Mouse (Mus musculus): ENCODE data around the gene Lyrm4. TPM values are rescaled to one million over a fixed set of nuclear protein-coding genes. Genes with fewer than 3 reads are reported as not detected.

The Lyrm4 gene
- total and polyA plus RNA-seq, 3 experiments: 22.6 to 25.4 TPM; not detected in 1

DNA sequence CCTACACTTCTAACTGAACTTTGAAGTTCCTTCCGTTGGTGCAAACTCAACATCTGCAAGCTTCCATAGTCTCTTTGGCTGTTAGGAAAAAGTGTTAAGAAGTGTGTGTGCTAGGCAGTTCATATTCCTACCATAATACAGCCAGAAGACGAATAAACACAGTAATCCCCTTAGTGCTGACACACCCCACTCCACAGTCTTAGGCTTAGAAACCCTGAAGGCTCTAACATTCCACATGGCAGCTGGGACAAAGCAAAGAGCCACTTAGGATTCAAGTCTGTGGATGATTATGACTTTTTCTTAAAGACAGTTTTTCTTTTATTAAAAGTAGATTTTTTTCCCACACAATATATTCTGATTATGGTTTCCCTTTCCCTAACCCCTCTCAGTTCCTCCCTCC, 50.6 kb downstream of the Lyrm4 start:
- no peak for DNase-seq (ENCODE audit: low read depth, low spot score)
- no peak overlapping the region for H3K9ac ChIP-seq (ENCODE audit: control insufficient read depth, low read depth, low read length, poor library complexity, severe bottlenecking)
- no peaks in the 10 kb centered on the region for H3K79me2 ChIP-seq (ENCODE audit: control insufficient read depth, insufficient read depth, low read length, poor library complexity)
- TF ChIP-seq MXI1 (IDR thresholded peaks at IDR 0.05; ENCODE audit: low read depth, low read length): no peak
- no peak for TF ChIP-seq ZC3H11A (IDR thresholded peaks at IDR 0.05; ENCODE audit: low read depth, low read length)
- no peak for TF ChIP-seq NRF1 (IDR thresholded peaks at IDR 0.05; ENCODE audit: insufficient read depth, low read depth, low read length, poor library complexity, severe bottlenecking)
- no peak for TF ChIP-seq MAX (IDR thresholded peaks at IDR 0.05; ENCODE audit: low read length)
- no peak for TF ChIP-seq POLR2AphosphoS2 (IDR thresholded peaks at IDR 0.05; ENCODE audit: low read length)
- TF ChIP-seq CTCF (IDR thresholded peaks at IDR 0.05 in 2 of 3, conservative IDR thresholded peaks at IDR 0.05 in 1 of 3; ENCODE audit: control insufficient read depth in 1 of 3, insufficient read depth in 1 of 3, low read depth in 2 of 3, low read length in 3 of 3, poor library complexity in 1 of 3, severe bottlenecking in 1 of 3): no peak
- TF ChIP-seq GATA1 (IDR thresholded peaks at IDR 0.05; ENCODE audit: low read depth, low read length): no peak
- no peak for TF ChIP-seq UBTF (IDR thresholded peaks at IDR 0.05; ENCODE audit: borderline replicate concordance, insufficient read depth, low read depth, low read length)
- no peak for TF ChIP-seq ZNF384 (IDR thresholded peaks at IDR 0.05; ENCODE audit: low read depth, low read length)
- TF ChIP-seq MAFK (IDR thresholded peaks at IDR 0.05; ENCODE audit: borderline replicate concordance, low read depth, low read length): no peak
- TF ChIP-seq CHD2 (IDR thresholded peaks at IDR 0.05; ENCODE audit: low read length): no peak
- no peak for TF ChIP-seq SMC3 (IDR thresholded peaks at IDR 0.05; ENCODE audit: low read depth, low read length)
- TF ChIP-seq TCF12 (IDR thresholded peaks at IDR 0.05; ENCODE audit: low read depth, low read length): no peak
- no peak for TF ChIP-seq GABPA (IDR thresholded peaks at IDR 0.05; ENCODE audit: low read depth, low read length)
- TF ChIP-seq RAD21 (IDR thresholded peaks at IDR 0.05; ENCODE audit: low read depth, low read length): no peak
- TF ChIP-seq MYC (IDR thresholded peaks at IDR 0.05; ENCODE audit: low read depth, low read length): no peak
- no peak for TF ChIP-seq POLR2A (IDR thresholded peaks at IDR 0.05; ENCODE audit: control insufficient read depth in 1 of 2, insufficient read depth in 1 of 2, low read depth in 1 of 2, low read length in 2 of 2, poor library complexity in 1 of 2)
- no peak for TF ChIP-seq USF1 (IDR thresholded peaks at IDR 0.05; ENCODE audit: low read depth, low read length)
- H3K36me3 ChIP-seq (ENCODE audit: control insufficient read depth in 1 of 2, insufficient read depth in 2 of 2, low read length in 2 of 2): peaks cover 0 to 1% of the 10 kb centered on the region in 2 experiments; a peak in 1 of 4 replicates
- H3K27me3 ChIP-seq (ENCODE audit: control insufficient read depth in 1 of 2, insufficient read depth in 2 of 2, low read length in 2 of 2): no peaks in the 10 kb centered on the region
- H3K9me3 ChIP-seq (replicated peaks; ENCODE audit: insufficient read depth, low read length): no peaks in the 10 kb centered on the region
- no peaks in the 10 kb centered on the region for H3K4me1 ChIP-seq (ENCODE audit: control insufficient read depth in 1 of 2, insufficient read depth in 2 of 2, low read length in 2 of 2)
- no peak overlapping the region for H3K27ac ChIP-seq (ENCODE audit: control insufficient read depth, low read depth, low read length)
- no peak overlapping the region for H3K4me3 ChIP-seq (ENCODE audit: control insufficient read depth in 1 of 2, insufficient read depth in 1 of 2, low read depth in 2 of 2, low read length in 2 of 2)

DNA sequence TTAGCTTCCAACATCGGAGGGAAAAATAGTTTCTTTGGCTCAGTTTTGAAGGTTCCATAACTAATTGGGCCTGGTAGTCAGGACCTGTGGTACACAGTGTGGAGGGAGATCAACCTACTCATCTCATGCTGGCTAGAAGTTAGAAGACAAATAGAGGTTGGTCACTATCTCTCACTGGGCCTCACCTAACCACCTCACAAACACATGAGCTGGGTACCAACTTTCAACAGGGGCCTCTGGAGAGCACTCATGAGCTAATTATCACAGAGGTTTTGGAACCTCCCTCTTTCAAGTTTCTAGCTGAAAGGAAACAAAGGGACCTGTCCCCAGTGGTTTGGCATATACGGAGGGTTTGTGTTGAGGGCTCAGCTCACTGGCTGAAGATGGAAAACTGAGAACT, 59.8 kb downstream of the Lyrm4 start:
- Histone ChIP-seq H3K4me3 (ENCODE audit: control insufficient read depth in 1 of 2, insufficient read depth in 1 of 2, low read depth in 2 of 2, low read length in 2 of 2) (no peak overlapping the region), H3K79me2 (ENCODE audit: control insufficient read depth, insufficient read depth, low read length, poor library complexity) (no peaks in the 10 kb centered on the region), H3K36me3 (ENCODE audit: control insufficient read depth in 1 of 2, insufficient read depth in 2 of 2, low read length in 2 of 2) (peaks cover 0 to 23% of the 10 kb centered on the region in 2 experiments), H3K9me3 (replicated peaks; ENCODE audit: insufficient read depth, low read length) (no peaks in the 10 kb centered on the region), H3K4me1 (ENCODE audit: control insufficient read depth in 1 of 2, insufficient read depth in 2 of 2, low read length in 2 of 2) (peaks cover 12 to 14% of the 10 kb centered on the region in 2 experiments), H3K9ac (ENCODE audit: control insufficient read depth, low read depth, low read length, poor library complexity, severe bottlenecking) (no peak overlapping the region), H3K27ac (ENCODE audit: control insufficient read depth, low read depth, low read length) (peak overlapping the region; percentile 6; the same call in 1 of the 2 replicates), H3K27me3 (ENCODE audit: control insufficient read depth in 1 of 2, insufficient read depth in 2 of 2, low read length in 2 of 2) (no peaks in the 10 kb centered on the region)
- peak; percentile 8 for DNase-seq (ENCODE audit: low read depth, low spot score)
- TF ChIP-seq CHD1 (IDR thresholded peaks at IDR 0.05; ENCODE audit: low read depth, low read length) (no peak), SIN3A (IDR thresholded peaks at IDR 0.05; ENCODE audit: low read length) (no peak), MAZ (IDR thresholded peaks at IDR 0.05; ENCODE audit: low read depth, low read length) (no peak), HCFC1 (IDR thresholded peaks at IDR 0.05; ENCODE audit: low read depth, low read length) (no peak), CHD2 (IDR thresholded peaks at IDR 0.05; ENCODE audit: low read length) (no peak), TAL1 (IDR thresholded peaks at IDR 0.05; ENCODE audit: low read length) (no peak), SMC3 (IDR thresholded peaks at IDR 0.05; ENCODE audit: low read depth, low read length) (no peak)
